Mouse (Mus musculus): ENCODE measurements around the gene Plxnb2. TPM values are rescaled to one million over a fixed set of nuclear protein-coding genes. Genes with fewer than 3 reads are reported as not detected.

Plxnb2 gene
- polyA plus RNA-seq, 1 experiment: 206 TPM

DNA sequence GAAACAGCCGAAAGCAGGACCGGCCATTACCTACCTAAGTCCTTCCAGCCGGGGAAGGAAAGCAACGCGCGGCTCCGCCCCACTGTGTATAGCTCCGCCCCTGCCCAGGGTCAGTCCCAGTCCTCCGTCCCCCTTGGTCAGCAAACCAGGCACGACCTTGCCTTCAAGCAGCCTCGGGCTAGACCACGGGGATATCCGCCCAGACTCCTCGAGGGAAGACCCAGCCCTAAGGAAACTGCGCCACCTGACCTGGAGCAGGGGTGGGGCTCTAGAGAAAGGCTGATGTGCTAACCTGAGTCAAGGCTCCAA, 6.7 kb downstream of the Plxnb2 start:
- Histone ChIP-seq H3K79me3 (ENCODE audit: low read depth) (peaks cover 90% of the 10 kb centered on the region), H3K4me3 (ENCODE audit: insufficient read depth, poor library complexity, severe bottlenecking) (no peak overlapping the region)
- TF ChIP-seq FOSL1 (IDR thresholded peaks at IDR 0.05; ENCODE audit: insufficient read depth, low read length, poor library complexity, severe bottlenecking) (no peak), MAX (IDR thresholded peaks at IDR 0.05) (no peak), USF1 (IDR thresholded peaks at IDR 0.05; ENCODE audit: low read depth) (no peak), MYOG (IDR thresholded peaks at IDR 0.05; ENCODE audit: control insufficient read depth, extremely low read depth, insufficient read length) (no peak), CTCF (IDR thresholded peaks at IDR 0.05; ENCODE audit: control insufficient read depth, insufficient read depth, insufficient read length) (no peak), CEBPB (IDR thresholded peaks at IDR 0.05; ENCODE audit: low read depth) (no peak), MYOD1 (IDR thresholded peaks at IDR 0.05; ENCODE audit: control insufficient read depth, insufficient read length, low read depth) (no peak)

DNA sequence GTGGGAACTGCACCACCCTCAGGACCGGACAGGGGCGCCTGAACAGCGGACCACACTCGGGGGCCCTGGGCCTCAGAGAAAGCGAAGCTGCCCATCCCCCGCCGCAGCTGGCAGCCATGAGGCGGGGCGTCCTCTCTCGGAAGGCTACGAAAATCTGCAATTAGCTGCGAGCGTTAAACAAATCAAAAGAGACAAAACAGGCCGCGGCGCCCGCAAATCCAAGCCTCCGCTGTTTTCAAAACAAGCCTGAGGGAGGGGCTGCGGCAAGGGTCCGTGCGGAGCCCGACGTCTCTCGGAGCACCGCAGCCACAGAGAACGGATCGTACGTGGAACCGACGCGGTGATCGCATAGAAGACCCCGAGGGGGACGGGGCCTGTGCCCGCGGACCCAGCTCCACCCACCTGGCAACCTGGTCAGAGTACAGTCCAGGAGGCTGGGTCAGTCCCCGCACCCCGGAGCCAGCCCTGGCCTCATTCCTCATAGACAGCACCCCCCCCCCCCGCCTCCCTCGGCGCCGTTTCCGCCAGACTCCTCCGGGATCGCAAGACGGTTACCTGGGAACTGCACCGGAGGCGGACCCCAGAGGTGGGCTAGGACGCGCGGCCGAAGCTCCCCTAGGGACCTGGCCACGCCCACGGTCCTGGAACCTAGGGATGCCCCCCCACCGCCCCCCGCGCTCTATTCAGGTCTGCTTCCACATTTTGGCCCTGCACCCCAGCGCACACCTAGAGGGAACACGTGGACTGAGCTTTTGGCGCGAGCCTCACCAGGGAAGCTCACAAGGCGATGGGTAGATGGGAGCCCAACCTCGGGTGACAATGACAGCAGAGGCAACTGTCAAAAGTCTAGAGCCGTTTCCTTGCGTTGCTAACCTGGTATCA, 7.3 kb downstream of the Plxnb2 start:
- Histone ChIP-seq H3ac (ENCODE audit: control insufficient read depth, insufficient read length, low read depth) (no peak overlapping the region), H3K79me3 (ENCODE audit: low read depth) (peaks cover 91% of the 10 kb centered on the region), H3K27me3 (ENCODE audit: control insufficient read depth, insufficient read depth, insufficient read length) (no peaks in the 10 kb centered on the region), H3K79me2 (ENCODE audit: control insufficient read depth, insufficient read depth) (peaks cover 100% of the 10 kb centered on the region), H3K4me3 (ENCODE audit: insufficient read depth, poor library complexity, severe bottlenecking) (no peak overlapping the region), H3K36me3 (ENCODE audit: control insufficient read depth, insufficient read depth) (peaks cover 56% of the 10 kb centered on the region)
- TF ChIP-seq MAX (IDR thresholded peaks at IDR 0.05) (no peak), USF1 (IDR thresholded peaks at IDR 0.05; ENCODE audit: low read depth) (no peak), MYOG (IDR thresholded peaks at IDR 0.05; ENCODE audit: control insufficient read depth, extremely low read depth, insufficient read length) (no peak), CTCF (IDR thresholded peaks at IDR 0.05; ENCODE audit: control insufficient read depth, insufficient read depth, insufficient read length) (no peak), CEBPB (IDR thresholded peaks at IDR 0.05; ENCODE audit: low read depth) (no peak), MYOD1 (IDR thresholded peaks at IDR 0.05; ENCODE audit: control insufficient read depth, insufficient read length, low read depth) (no peak), FOSL1 (IDR thresholded peaks at IDR 0.05; ENCODE audit: insufficient read depth, low read length, poor library complexity, severe bottlenecking) (no peak)

More for the DNA sequence above, 6.7 kb downstream of the Plxnb2 start:
- peaks cover 100% of the 10 kb centered on the region for H3K79me2 ChIP-seq (ENCODE audit: control insufficient read depth, insufficient read depth)
- no peaks in the 10 kb centered on the region for H3K27me3 ChIP-seq (ENCODE audit: control insufficient read depth, insufficient read depth, insufficient read length)
- no peak overlapping the region for H3ac ChIP-seq (ENCODE audit: control insufficient read depth, insufficient read length, low read depth)
- peaks cover 50% of the 10 kb centered on the region for H3K36me3 ChIP-seq (ENCODE audit: control insufficient read depth, insufficient read depth)

DNA sequence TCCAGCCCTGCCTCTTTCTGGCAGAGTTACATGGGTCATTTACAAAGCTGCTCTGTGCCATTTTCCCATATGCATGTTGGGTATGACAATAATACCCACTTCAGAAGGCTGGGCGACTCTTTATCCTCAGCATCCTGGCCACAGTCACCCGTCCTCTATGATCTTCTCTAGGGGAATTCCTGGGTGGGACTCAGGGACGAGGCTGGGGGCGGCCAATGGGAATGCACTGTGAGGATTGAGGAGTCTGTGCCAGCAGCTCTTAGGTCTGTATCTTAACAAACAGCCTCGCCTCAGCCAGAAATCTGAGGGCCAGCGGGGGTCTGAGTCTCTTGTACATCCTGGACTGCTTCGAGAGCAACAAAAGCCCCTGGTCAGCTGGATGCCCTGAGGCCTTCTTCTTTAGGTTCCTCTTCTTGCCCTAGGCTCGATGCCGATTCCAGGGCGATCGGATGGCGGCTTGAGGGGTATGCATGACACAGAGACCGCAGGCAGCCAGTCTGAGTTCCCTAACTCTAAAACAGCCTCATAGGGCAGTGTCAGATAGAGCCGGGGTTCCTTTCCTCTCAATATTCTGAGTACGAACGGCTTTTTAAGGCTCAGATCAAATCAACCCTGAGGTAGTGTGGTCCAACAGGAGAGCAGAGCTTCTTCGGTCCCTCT, 8.2 kb downstream of the Plxnb2 start:
- H3K27me3 ChIP-seq (ENCODE audit: control insufficient read depth, insufficient read depth, insufficient read length): no peaks in the 10 kb centered on the region
- peaks cover 63% of the 10 kb centered on the region for H3K36me3 ChIP-seq (ENCODE audit: control insufficient read depth, insufficient read depth)
- H3K79me3 ChIP-seq (ENCODE audit: low read depth): peaks cover 89% of the 10 kb centered on the region
- TF ChIP-seq MAX (IDR thresholded peaks at IDR 0.05): no peak
- no peak for TF ChIP-seq MYOG (IDR thresholded peaks at IDR 0.05; ENCODE audit: control insufficient read depth, extremely low read depth, insufficient read length)
- no peak for TF ChIP-seq USF1 (IDR thresholded peaks at IDR 0.05; ENCODE audit: low read depth)
- no peak for TF ChIP-seq CTCF (IDR thresholded peaks at IDR 0.05; ENCODE audit: control insufficient read depth, insufficient read depth, insufficient read length)
- TF ChIP-seq FOSL1 (IDR thresholded peaks at IDR 0.05; ENCODE audit: insufficient read depth, low read length, poor library complexity, severe bottlenecking): no peak
- peaks cover 100% of the 10 kb centered on the region for H3K79me2 ChIP-seq (ENCODE audit: control insufficient read depth, insufficient read depth)
- H3K4me3 ChIP-seq (ENCODE audit: insufficient read depth, poor library complexity, severe bottlenecking): no peak overlapping the region
- no peak overlapping the region for H3ac ChIP-seq (ENCODE audit: control insufficient read depth, insufficient read length, low read depth)

DNA sequence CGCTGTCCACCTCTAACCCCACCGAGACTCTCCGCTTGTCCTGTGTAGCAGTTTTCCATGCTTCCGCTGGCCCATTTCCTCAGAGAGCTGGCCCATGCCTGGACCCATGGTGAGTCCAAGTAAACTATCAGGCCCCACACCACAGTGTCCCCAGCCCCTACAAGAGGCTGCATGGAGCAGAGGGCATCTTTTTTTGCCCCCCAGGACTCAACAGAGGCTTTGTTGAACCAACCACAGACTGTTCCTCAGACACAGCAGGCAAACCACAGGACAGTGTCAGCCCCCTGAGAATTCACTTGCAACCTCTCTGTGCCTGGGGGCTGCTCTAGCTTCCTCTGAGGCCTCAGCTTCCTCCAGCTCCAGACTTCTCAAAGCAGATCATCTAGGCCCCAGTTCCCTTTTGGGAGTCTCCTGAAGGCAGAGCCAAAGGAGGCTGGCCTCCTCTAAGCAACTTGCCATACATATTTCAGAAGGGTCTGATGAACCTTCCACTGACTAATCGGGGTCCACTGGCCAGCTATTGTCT, 9.0 kb downstream of the Plxnb2 start:
- peaks cover 100% of the 10 kb centered on the region for H3K79me2 ChIP-seq (ENCODE audit: control insufficient read depth, insufficient read depth)
- H3K27me3 ChIP-seq (ENCODE audit: control insufficient read depth, insufficient read depth, insufficient read length): no peaks in the 10 kb centered on the region
- peaks cover 64% of the 10 kb centered on the region for H3K36me3 ChIP-seq (ENCODE audit: control insufficient read depth, insufficient read depth)
- TF ChIP-seq MYOG (IDR thresholded peaks at IDR 0.05; ENCODE audit: control insufficient read depth, extremely low read depth, insufficient read length) (no peak), CEBPB (IDR thresholded peaks at IDR 0.05; ENCODE audit: low read depth) (no peak), USF1 (IDR thresholded peaks at IDR 0.05; ENCODE audit: low read depth) (no peak), FOSL1 (IDR thresholded peaks at IDR 0.05; ENCODE audit: insufficient read depth, low read length, poor library complexity, severe bottlenecking) (no peak), MYOD1 (IDR thresholded peaks at IDR 0.05; ENCODE audit: control insufficient read depth, insufficient read length, low read depth) (no peak), MAX (IDR thresholded peaks at IDR 0.05) (no peak), CTCF (IDR thresholded peaks at IDR 0.05; ENCODE audit: control insufficient read depth, insufficient read depth, insufficient read length) (no peak)
- no peak overlapping the region for H3K4me3 ChIP-seq (ENCODE audit: insufficient read depth, poor library complexity, severe bottlenecking)
- H3ac ChIP-seq (ENCODE audit: control insufficient read depth, insufficient read length, low read depth): no peak overlapping the region
- peaks cover 81% of the 10 kb centered on the region for H3K79me3 ChIP-seq (ENCODE audit: low read depth)

GRCm38 (mm10) chr15:89170102-89170501, 10.5 kb downstream of the Plxnb2 start:
- peaks cover 66% of the 10 kb centered on the region for H3K79me3 ChIP-seq (ENCODE audit: low read depth)
- H3K27me3 ChIP-seq (ENCODE audit: control insufficient read depth, insufficient read depth, insufficient read length): no peaks in the 10 kb centered on the region
- H3K4me3 ChIP-seq (ENCODE audit: insufficient read depth, poor library complexity, severe bottlenecking): no peak overlapping the region
- no peak overlapping the region for H3ac ChIP-seq (ENCODE audit: control insufficient read depth, insufficient read length, low read depth)
- H3K36me3 ChIP-seq (ENCODE audit: control insufficient read depth, insufficient read depth): peaks cover 69% of the 10 kb centered on the region
- H3K79me2 ChIP-seq (ENCODE audit: control insufficient read depth, insufficient read depth): peaks cover 90% of the 10 kb centered on the region
- TF ChIP-seq FOSL1 (IDR thresholded peaks at IDR 0.05; ENCODE audit: insufficient read depth, low read length, poor library complexity, severe bottlenecking) (no peak), MAX (IDR thresholded peaks at IDR 0.05) (no peak), CEBPB (IDR thresholded peaks at IDR 0.05; ENCODE audit: low read depth) (no peak), CTCF (IDR thresholded peaks at IDR 0.05; ENCODE audit: control insufficient read depth, insufficient read depth, insufficient read length) (no peak), USF1 (IDR thresholded peaks at IDR 0.05; ENCODE audit: low read depth) (no peak), MYOG (IDR thresholded peaks at IDR 0.05; ENCODE audit: control insufficient read depth, extremely low read depth, insufficient read length) (no peak), MYOD1 (IDR thresholded peaks at IDR 0.05; ENCODE audit: control insufficient read depth, insufficient read length, low read depth) (no peak)
